Mouse (Mus musculus) c-Kit-negative CD71-positive TER-119-positive erythroid progenitor cells, embryonic 14.5 days (primary cell): ENCODE results near the gene Tmprss3.

Experiments
- DNase-seq: peaks from one replicate; pipeline ENCODE4 v3.0.0-alpha.2; 2013; ENCODE audit warnings: low read depth, low spot score

Gene Tmprss3

GRCm38 (mm10) chr17:31138398-31138797 lies 60.4 kb downstream of the Tmprss3 start:
- DNase-seq, result peak; percentile 54

- DNase-seq, result no peak
These were observed 62.0 kb downstream of the Tmprss3 start for GRCm38 (mm10) chr17:31136821-31137220.

- DNase-seq, result no peak
These were observed 62.5 kb downstream of the Tmprss3 start for GRCm38 (mm10) chr17:31136291-31136690.

GRCm38 (mm10) chr17:31134913-31135312 lies 63.9 kb downstream of the Tmprss3 start:
- DNase-seq, result no peak

- no peak for DNase-seq
These were observed 65.0 kb downstream of the Tmprss3 start for GRCm38 (mm10) chr17:31133776-31134175.

- no peak for DNase-seq
These were observed 67.4 kb downstream of the Tmprss3 start for GRCm38 (mm10) chr17:31131269-31131821.

- DNase-seq, result no peak
These were observed 69.3 kb downstream of the Tmprss3 start, which contains the start of gene Tff3 for GRCm38 (mm10) chr17:31129452-31129851. Tff3 (minus strand) TSS chr17:31129646.
